Mouse (Mus musculus): ENCODE measurements around the gene Mmp27. TPM values are rescaled to one million over a fixed set of nuclear protein-coding genes. Genes with fewer than 3 reads are reported as not detected.
A peak's percentile ranks its signal among the peaks of the same experiment; 100 is the strongest.

Gene Mmp27
- polyA plus RNA-seq, 1 experiment from 2014 or later: not detected

DNA sequence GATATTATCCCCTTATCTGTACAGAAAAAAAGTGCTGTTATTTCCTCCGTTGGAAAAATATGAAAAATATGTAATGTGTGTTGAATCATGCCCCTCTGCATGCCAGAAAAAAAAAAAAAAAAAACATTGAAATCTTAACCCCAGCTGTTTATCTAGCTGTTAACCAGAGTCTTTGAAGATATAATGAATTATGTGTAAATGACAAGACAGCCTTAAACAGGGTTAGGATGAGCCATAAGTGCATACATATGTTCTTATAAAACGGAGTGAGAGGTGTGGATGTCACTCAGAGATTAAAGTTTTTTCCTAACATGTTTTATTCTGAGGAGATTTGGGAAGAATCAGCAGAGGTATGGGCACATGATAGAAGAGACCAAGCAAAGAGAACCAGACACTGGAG, 3.3 kb upstream of the Mmp27 start:
- Histone ChIP-seq H3K36me3 (no peaks in the 10 kb centered on the region), H3K27me3 (replicated peaks) (no peaks in the 10 kb centered on the region), H3K4me2 (no peak overlapping the region), H3K4me3 (replicated peaks) (no peak overlapping the region), H3K9me3 (replicated peaks) (no peaks in the 10 kb centered on the region), H3K4me1 (no peaks in the 10 kb centered on the region), H3K9ac (replicated peaks) (no peak overlapping the region), H3K27ac (replicated peaks) (no peak overlapping the region)
- no peak for ATAC-seq (ENCODE audit: low FRiP score)
- 77% methylated on average over 2 of the region's 2 CpGs for WGBS

DNA sequence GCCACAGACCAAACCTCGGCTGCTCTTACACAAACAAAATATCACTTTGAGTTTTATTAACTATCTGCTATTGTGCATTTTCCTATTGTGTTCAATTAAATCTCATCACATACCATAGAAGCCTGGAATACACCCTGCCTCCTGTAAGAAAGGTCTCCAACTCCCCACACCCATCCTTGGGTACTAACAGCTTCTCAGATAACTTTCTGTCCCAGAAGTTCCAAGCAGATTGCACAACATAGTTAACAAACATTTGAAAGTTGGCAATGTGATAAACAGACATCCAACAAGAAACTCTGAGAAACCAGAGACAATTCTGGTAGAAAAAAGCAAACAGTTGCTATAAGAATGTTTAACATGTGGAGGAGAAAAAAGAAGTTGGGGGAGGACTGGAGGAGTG, 711 bp upstream of the Mmp27 start:
- Histone ChIP-seq H3K27me3 (replicated peaks) (no peaks in the 10 kb centered on the region), H3K4me3 (replicated peaks) (no peak overlapping the region), H3K9ac (replicated peaks) (no peak overlapping the region), H3K4me2 (no peak overlapping the region), H3K4me1 (no peaks in the 10 kb centered on the region), H3K36me3 (no peaks in the 10 kb centered on the region), H3K27ac (replicated peaks) (no peak overlapping the region), H3K9me3 (replicated peaks) (no peaks in the 10 kb centered on the region)
- ATAC-seq (ENCODE audit: low FRiP score): no peak
- 86% methylated on average over 1 of the region's 1 CpGs for WGBS

DNA sequence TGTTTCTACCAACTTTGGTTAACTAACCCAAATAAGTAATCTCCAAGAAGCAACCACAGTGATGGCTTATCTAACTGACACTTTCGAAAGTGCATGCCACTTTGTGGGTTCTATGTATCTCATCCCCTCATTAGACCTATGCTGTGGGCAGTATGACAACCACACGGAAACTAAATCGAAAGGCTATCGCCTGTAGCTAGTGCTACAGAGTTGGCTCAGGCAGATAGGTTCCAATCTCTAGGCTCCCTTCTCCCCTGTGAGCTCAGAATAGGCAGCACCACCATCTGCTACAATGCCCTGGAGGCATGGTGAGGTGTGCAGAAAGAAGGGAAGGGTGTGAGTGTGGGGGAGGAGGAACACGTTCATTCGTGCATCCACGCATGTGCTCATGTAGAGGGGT, 992 bp downstream of the Mmp27 start:
- ATAC-seq (ENCODE audit: low FRiP score): no peak
- no peaks in the 10 kb centered on the region for H3K9me3 ChIP-seq (replicated peaks)
- WGBS: 91% methylated on average over 7 of the region's 7 CpGs

DNA sequence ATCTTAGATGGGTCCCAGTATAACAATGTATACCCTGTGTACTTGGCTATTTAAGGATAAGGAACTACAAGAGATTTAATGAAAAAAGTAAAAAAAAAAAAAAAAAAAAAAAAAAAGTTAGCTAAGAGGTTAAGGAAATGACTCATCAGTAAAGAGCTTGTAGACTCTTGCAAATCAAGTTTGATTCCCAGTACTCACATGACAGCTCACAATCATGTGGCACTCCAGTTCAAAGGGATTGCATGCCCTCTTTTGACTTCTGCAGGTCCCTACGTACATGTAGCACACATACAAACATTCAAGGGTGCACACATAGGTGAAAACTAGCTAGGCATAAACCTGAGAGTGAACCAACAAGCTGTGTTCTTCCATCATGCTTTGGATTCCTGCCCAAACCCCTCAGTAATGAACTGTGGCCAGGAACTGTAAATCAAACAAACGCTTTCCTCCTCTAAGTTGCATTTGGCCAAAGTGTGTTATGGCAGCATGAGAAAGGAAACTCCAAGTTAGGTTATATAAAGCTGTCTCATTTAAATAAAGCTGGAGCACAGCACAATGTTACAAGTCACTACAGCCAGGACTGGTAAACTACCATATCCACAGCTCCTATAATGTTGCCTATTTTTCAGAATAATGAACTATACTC, 1.6 kb downstream of the Mmp27 start:
- H3K4me1 ChIP-seq: no peaks in the 10 kb centered on the region
- H3K27ac ChIP-seq (replicated peaks): no peak overlapping the region
- H3K9me3 ChIP-seq (replicated peaks): no peaks in the 10 kb centered on the region
- H3K27me3 ChIP-seq (replicated peaks): no peaks in the 10 kb centered on the region
- ATAC-seq (ENCODE audit: low FRiP score): no peak
- H3K9ac ChIP-seq (replicated peaks): no peak overlapping the region
- no peak overlapping the region for H3K4me2 ChIP-seq
- 77% methylated on average over 2 of the region's 2 CpGs for WGBS
- H3K36me3 ChIP-seq: no peaks in the 10 kb centered on the region
- H3K4me3 ChIP-seq (replicated peaks): no peak overlapping the region

More for the DNA sequence above, 992 bp downstream of the Mmp27 start:
- H3K36me3 ChIP-seq: no peaks in the 10 kb centered on the region
- H3K4me2 ChIP-seq: no peak overlapping the region
- no peak overlapping the region for H3K9ac ChIP-seq (replicated peaks)
- H3K4me3 ChIP-seq (replicated peaks): no peak overlapping the region
- H3K4me1 ChIP-seq: no peaks in the 10 kb centered on the region
- no peaks in the 10 kb centered on the region for H3K27me3 ChIP-seq (replicated peaks)
- H3K27ac ChIP-seq (replicated peaks): no peak overlapping the region

DNA sequence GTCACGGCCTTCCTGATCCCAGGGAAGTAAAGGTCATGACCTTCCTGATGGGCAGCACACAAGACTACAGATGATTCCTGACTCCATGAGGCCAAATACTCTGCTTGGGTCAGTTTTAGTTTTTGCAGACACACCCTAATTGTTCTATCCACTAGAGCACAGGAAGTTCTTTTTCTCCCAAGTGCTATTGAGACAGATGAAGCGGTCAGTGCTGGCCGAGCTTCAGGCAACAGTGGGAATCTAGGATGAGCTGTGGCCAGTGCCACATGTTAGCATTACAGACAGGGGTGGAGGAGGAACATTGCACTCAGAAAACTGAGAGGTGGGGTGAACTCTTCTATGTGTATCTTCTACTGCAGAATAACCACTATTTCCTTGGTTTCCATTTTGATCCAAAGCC, 4.3 kb downstream of the Mmp27 start:
- Histone ChIP-seq H3K4me2 (no peak overlapping the region), H3K9me3 (replicated peaks) (no peaks in the 10 kb centered on the region), H3K27ac (replicated peaks) (no peak overlapping the region), H3K9ac (replicated peaks) (no peak overlapping the region), H3K36me3 (no peaks in the 10 kb centered on the region), H3K27me3 (replicated peaks) (no peaks in the 10 kb centered on the region), H3K4me1 (no peaks in the 10 kb centered on the region), H3K4me3 (replicated peaks) (no peak overlapping the region)
- no peak for ATAC-seq (ENCODE audit: low FRiP score)
- 80% methylated on average over 3 of the region's 3 CpGs for WGBS

DNA sequence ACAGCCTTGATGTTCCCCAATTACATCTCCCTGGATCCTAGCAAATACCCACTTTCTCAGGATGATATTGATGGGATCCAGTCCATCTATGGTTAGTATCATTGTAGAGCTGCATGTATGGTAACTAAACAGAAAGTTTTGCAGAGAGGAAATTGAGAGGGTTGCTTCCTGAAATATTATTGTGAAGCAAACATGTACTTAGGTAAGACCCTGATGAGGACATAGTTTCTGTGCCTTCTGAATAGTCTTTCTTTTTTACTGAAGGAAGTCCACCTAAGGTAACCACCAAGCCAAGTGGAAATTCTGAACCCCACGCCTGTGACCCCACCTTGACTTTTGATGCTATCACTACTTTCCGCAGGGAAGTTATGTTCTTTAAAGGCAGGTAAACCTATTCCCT, 6.2 kb downstream of the Mmp27 start:
- no peak overlapping the region for H3K4me3 ChIP-seq (replicated peaks)
- WGBS: 96% methylated on average over 2 of the region's 2 CpGs

DNA sequence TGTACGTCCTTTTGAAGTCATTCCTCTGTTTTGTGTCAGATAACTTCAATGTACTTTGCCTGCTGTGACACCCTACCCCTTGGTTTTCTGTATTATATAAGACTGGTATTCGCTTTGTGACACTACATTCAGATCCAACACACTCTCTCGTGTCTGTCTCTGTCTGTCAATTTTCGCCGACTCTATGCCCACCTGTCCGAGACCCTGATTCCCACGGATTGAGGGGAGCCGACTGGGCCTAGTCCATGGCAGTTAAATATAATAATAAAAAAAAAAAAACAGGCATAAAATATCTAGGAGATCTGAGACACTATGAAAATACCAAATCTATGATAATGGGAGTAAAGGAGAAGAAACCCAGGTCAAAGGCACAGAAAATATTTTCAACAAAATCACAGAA, 18.9 kb downstream of the Mmp27 start:
- no peak overlapping the region for H3K9ac ChIP-seq (replicated peaks)
- no peaks in the 10 kb centered on the region for H3K36me3 ChIP-seq
- peaks cover 3% of the 10 kb centered on the region; the same call in 1 of the 2 replicates for H3K4me1 ChIP-seq
- 75% methylated on average over 8 of the region's 8 CpGs for WGBS
- H3K4me2 ChIP-seq: no peak overlapping the region
- H3K9me3 ChIP-seq (replicated peaks): no peaks in the 10 kb centered on the region
- ATAC-seq (ENCODE audit: low FRiP score): no peak
- H3K4me3 ChIP-seq (replicated peaks): no peak overlapping the region
- no peaks in the 10 kb centered on the region for H3K27me3 ChIP-seq (replicated peaks)
- no peak overlapping the region for H3K27ac ChIP-seq (replicated peaks)

More for the DNA sequence above, 6.2 kb downstream of the Mmp27 start:
- Histone ChIP-seq H3K9ac (replicated peaks) (no peak overlapping the region), H3K4me2 (no peak overlapping the region), H3K4me1 (no peaks in the 10 kb centered on the region), H3K9me3 (replicated peaks) (no peaks in the 10 kb centered on the region), H3K27me3 (replicated peaks) (no peaks in the 10 kb centered on the region), H3K27ac (replicated peaks) (no peak overlapping the region), H3K36me3 (no peaks in the 10 kb centered on the region)
- ATAC-seq (ENCODE audit: low FRiP score): no peak

DNA sequence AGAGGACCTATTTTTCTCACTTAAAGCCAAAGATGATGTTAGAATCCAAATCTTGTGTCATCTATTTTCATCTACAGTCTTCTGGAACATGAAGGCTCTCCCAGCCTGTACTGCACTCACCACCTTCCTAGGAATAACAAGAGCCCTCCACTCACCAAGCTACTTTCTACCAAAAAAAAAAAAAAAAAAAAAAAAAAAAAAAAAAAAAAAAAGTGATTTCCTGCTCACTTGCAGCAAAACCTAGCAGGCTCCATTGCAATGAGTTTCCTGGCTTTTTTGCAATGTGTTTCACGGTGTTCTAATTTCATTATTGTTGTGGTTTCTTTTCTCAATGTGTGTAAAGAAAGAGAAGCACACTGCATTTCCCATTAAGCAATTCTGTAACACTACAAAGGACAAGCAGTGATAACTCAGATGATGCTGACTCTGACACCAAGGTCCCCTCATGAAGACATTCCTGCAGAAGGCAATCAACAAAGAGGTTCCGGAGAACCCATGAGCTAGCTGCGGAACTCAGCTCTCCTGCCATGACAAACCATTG, 22.1 kb downstream of the Mmp27 start:
- H3K36me3 ChIP-seq: no peaks in the 10 kb centered on the region
- no peaks in the 10 kb centered on the region for H3K9me3 ChIP-seq (replicated peaks)
- H3K4me1 ChIP-seq: peaks cover 3% of the 10 kb centered on the region; the same call in 1 of the 2 replicates
- H3K27me3 ChIP-seq (replicated peaks): no peaks in the 10 kb centered on the region
- no peak overlapping the region for H3K27ac ChIP-seq (replicated peaks)
- H3K9ac ChIP-seq (replicated peaks): no peak overlapping the region
- WGBS: 89% methylated on average over 3 of the region's 3 CpGs
- no peak overlapping the region for H3K4me2 ChIP-seq
- ATAC-seq (ENCODE audit: low FRiP score): no peak
- H3K4me3 ChIP-seq (replicated peaks): no peak overlapping the region

DNA sequence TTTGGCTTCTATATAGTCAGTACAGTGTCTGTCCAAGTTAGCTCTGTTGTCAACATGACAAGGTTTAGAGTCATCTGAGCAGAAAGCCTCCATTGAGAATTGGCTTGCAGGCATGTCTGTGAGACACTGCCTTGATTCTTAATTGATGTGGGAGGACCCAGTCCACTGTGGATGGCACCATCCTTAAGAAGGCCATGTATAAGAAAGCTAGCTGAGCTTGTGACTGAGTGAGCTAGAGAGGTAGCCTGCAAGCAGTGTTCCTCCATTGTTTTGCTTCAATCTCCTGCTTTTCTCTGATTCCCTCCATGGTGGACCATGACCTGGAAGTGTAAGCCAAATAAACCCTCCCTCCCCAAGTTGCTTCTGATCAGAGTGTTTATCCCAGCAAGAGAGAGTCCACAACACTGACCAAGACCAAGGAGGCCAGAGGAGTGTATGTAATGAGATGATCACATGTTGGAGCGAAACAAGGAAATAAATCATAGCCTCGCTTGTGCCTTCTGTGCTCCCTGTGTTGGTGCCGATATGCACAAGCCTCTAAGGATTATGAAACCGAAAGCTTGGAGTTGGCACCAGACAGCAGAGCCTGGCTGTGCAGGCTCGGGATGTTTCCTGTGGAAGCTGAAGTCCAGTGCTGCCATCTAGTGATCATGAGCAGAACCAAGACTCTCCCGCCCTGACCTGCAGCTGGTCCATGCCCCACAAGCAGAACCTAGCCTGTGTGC, 23.8 kb downstream of the Mmp27 start:
- Histone ChIP-seq H3K9me3 (replicated peaks) (no peaks in the 10 kb centered on the region), H3K4me3 (replicated peaks) (peak overlapping the region; percentile 39), H3K36me3 (no peaks in the 10 kb centered on the region), H3K4me2 (peak overlapping the region; percentile 58), H3K27me3 (replicated peaks) (no peaks in the 10 kb centered on the region), H3K4me1 (peaks cover 3% of the 10 kb centered on the region; the same call in 1 of the 2 replicates), H3K27ac (replicated peaks) (no peak overlapping the region), H3K9ac (replicated peaks) (peak overlapping the region; percentile 44)
- WGBS: 11% methylated on average over 6 of the region's 6 CpGs
- ATAC-seq (ENCODE audit: low FRiP score): peak; percentile 100

DNA sequence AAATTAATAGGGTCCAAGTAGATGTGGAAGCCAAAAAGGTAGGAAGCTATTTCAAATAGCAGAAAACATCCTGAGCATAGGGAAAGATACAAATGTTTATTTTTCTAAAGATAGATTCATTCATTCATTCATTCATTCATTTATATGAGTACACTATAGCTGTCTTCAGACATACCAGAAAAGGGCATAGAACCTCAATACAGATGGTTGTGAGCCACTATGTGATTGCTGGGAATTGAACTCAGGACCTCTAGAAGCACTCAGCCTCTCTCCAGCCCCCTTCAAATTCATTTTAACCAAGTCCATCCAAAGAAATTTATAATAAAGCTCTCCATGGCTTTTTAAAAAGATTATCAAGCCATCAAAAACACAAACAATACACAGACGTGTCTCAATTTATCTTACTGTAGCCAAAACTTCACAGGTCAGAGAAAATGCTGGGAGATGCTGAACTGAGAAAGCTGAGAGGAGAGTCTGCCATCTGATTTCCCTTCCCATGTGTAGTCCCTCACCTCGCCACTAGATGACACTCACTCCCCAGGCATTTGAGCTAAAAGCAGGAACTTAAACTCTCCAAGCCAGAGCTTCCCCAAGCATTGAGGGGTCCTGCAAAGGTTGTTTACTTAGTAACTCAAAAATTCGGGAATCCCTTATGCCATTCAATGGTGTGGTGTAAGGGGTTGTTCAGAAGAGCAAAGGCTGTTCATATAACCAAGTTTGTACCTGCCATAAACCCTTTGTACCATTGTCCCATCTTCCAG, 32.0 kb downstream of the Mmp27 start:
- Histone ChIP-seq H3K9me3 (replicated peaks) (no peaks in the 10 kb centered on the region), H3K4me1 (no peaks in the 10 kb centered on the region), H3K36me3 (no peaks in the 10 kb centered on the region), H3K4me3 (replicated peaks) (no peak overlapping the region), H3K27me3 (replicated peaks) (no peaks in the 10 kb centered on the region), H3K9ac (replicated peaks) (no peak overlapping the region), H3K27ac (replicated peaks) (no peak overlapping the region), H3K4me2 (no peak overlapping the region)
- peak; percentile 79 for ATAC-seq (ENCODE audit: low FRiP score)
- 10% methylated on average over 3 of the region's 3 CpGs for WGBS

DNA sequence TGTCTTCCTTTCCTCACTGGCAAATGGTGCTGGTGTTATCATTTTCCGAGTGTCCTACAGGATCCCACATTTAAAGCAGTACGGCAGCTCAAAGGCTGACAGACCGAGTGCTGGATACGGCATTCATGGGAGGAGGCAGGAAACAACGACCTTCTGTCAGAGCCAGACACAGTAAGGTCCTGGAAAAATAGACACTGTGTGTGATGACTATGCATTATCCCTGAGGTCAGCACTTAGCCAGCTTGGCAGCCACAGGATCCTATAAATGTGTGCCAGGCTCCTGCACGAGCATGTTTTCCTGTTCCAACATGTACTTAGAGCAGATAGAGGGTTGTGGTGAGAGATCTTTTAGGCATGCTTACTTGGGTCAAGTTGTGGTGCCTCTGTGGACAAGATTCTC, 32.8 kb downstream of the Mmp27 start:
- H3K36me3 ChIP-seq: no peaks in the 10 kb centered on the region
- H3K4me1 ChIP-seq: no peaks in the 10 kb centered on the region
- 71% methylated on average over 6 of the region's 6 CpGs for WGBS
- no peaks in the 10 kb centered on the region for H3K9me3 ChIP-seq (replicated peaks)
- H3K9ac ChIP-seq (replicated peaks): no peak overlapping the region
- no peak overlapping the region for H3K4me2 ChIP-seq
- no peak for ATAC-seq (ENCODE audit: low FRiP score)
- no peak overlapping the region for H3K27ac ChIP-seq (replicated peaks)
- no peaks in the 10 kb centered on the region for H3K27me3 ChIP-seq (replicated peaks)
- no peak overlapping the region for H3K4me3 ChIP-seq (replicated peaks)
